Mouse (Mus musculus) limb, embryonic 10.5 days (tissue): ENCODE data around the gene A130010J15Rik. TPM values are rescaled to one million over a fixed set of nuclear protein-coding genes. Genes with fewer than 3 reads are reported as not detected.

ENCODE experiments used
- DNase-seq: peaks from one replicate; pipeline ENCODE4 v3.0.0-alpha.2; 2017; ENCODE audit warnings: low spot score
- H3K27ac ChIP-seq: fragments of 300-500 bp; sonication (generic); 2 replicates; pipeline ENCODE4 v1.5.1; 2016; ENCODE audit warnings: mild to moderate bottlenecking
- H3K27me3 ChIP-seq: fragments of 300-500 bp; sonication (generic); 2 replicates; pipeline ENCODE4 v1.6.1; 2016; ENCODE audit warnings: low read depth, mild to moderate bottlenecking; ENCODE audit not compliant: poor library complexity, severe bottlenecking
- H3K36me3 ChIP-seq: fragments of 300-500 bp; sonication (generic); 2 replicates; pipeline ENCODE4 v1.6.1; 2016; ENCODE audit warnings: mild to moderate bottlenecking, moderate library complexity
- H3K4me1 ChIP-seq: fragments of 300-500 bp; sonication (generic); 2 replicates; pipeline ENCODE4 v1.6.1; 2016
- H3K4me3 ChIP-seq: fragments of 300-500 bp; sonication (generic); 2 replicates; pipeline ENCODE4 v1.5.1; 2016; ENCODE audit warnings: mild to moderate bottlenecking, moderate library complexity
- H3K9me3 ChIP-seq: fragments of 300-500 bp; sonication (generic); replicated peaks from 2 replicates; pipeline ENCODE4 v1.6.1; 2016; ENCODE audit warnings: mild to moderate bottlenecking
- WGBS: fragments of 180-500 bp; shearing (Covaris S2); methylation state at CpG from one replicate; pipeline ENCODE4 v1.1.7; 2016; 5-methylcytosine and 5-hydroxymethylcytosine counted together
- polyA plus RNA-seq: library from polyadenylated mRNA; unstranded; fragments of >200 nt; fragmentation: Nextera tagmentation; extraction: Ambion mirVana; gene quantifications from 2 replicates; pipeline ENCODE4 v1.2.1, GENCODE M21; 2016

Gene A130010J15Rik
- 16.7 and 18.4 TPM in 2 replicates for polyA plus RNA-seq

DNA sequence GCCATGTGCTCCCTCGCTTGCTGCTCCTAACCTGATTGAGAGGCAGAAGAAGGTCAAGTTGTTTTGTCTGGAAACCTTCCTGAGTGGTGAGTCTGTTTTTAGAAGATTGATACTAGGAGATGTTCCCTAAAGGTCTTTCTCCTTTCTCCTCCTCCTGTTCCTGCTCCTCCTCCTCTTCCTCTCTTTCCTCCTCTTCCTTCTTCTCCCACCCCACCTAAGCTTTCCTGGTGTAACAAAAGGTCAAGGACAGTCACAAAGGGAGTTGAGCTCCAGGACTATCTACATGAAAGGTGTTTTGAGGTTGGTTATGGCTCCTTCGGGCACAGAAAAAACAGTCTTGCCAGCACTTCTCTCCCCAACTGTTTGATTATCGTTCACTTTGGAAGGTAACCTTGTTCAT is at the start of gene A130010J15Rik:
Gene A130010J15Rik, plus strand, starts transcription at position 301 of the 400 bp plus-strand sequence.
- no peak within 1 kb of the TSS for H3K4me3 ChIP-seq
- H3K27ac ChIP-seq: no peak within 1 kb of the TSS
- no peaks in the 10 kb centered on the region for H3K36me3 ChIP-seq
- H3K4me1 ChIP-seq: peaks cover 7% of the 10 kb centered on the region
- WGBS: 89% methylated on average over 3 of the region's 3 CpGs
- H3K9me3 ChIP-seq: no peaks in the 10 kb centered on the region
- H3K27me3 ChIP-seq: no peaks in the 10 kb centered on the region
- DNase-seq: no peak

DNA sequence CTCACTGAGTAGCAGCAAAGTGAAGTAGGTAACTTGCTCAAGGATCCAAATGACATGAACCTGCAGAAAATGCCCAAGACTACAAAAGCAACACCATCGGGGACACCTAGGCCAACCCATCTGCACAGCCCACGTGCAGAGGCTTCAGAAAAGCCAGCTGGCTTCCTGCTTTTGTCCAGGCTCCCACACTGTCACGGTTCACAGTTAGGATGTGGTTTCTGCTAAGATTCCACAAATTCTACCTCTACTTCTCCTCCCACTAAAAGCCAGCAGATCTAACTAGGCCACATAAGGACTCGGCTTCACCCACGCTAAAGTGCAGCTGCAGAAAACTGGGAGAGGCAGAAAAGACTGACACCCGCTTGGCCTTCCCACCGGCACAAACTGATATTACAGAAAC is 45.1 kb upstream of the A130010J15Rik start:
- DNase-seq: no peak
- no peak overlapping the region for H3K4me3 ChIP-seq
- H3K27ac ChIP-seq: no peak overlapping the region
- H3K36me3 ChIP-seq: peaks cover 98% of the 10 kb centered on the region
- WGBS: 96% methylated on average over 7 of the region's 7 CpGs
- no peaks in the 10 kb centered on the region for H3K27me3 ChIP-seq
- H3K9me3 ChIP-seq: no peaks in the 10 kb centered on the region
- no peaks in the 10 kb centered on the region for H3K4me1 ChIP-seq

DNA sequence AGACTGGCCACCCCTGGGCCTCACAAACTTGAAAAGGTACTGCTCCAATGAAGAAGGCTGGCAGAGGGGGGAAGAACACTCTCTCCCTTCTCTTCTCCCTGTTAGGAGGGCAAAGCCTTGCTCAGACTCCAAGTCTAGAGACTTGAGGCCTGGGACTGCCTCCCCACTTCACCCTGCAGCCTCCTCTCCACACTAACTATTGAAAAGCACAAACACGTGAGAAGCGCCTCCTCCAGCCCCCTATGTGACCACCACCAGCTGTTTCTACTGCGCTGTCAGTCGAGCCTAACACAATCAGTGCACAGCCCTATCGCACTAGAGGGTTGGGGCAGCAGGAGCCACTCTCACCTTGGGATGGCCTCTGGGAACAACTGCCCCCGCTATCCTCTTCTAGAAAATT is 44.6 kb upstream of the A130010J15Rik start:
- no peak overlapping the region for H3K27ac ChIP-seq
- peaks cover 98% of the 10 kb centered on the region for H3K36me3 ChIP-seq
- no peak for DNase-seq
- H3K4me3 ChIP-seq: no peak overlapping the region
- no peaks in the 10 kb centered on the region for H3K9me3 ChIP-seq
- WGBS: 95% methylated on average over 6 of the region's 6 CpGs
- H3K27me3 ChIP-seq: no peaks in the 10 kb centered on the region
- H3K4me1 ChIP-seq: no peaks in the 10 kb centered on the region

DNA sequence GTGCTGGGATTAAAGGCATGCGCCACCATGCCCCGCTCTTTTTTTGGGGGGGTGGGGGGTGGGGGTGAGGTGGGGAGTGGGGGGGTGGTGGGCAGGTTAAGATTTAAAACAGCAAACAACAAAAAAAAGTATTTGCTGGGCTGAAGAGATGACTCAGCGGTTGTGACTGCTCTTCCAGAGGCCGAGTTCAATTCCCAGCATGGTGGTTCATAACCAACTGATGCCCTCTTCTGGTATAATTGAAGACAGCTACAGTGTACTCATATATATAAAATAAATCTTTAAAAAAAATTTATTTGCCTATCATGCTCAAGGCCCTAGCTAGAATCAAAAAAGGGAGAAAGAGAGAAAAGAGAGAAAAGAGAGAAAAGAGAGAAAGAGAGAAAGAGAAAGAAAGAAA is 42.0 kb upstream of the A130010J15Rik start:
- no peak overlapping the region for H3K27ac ChIP-seq
- H3K27me3 ChIP-seq: no peaks in the 10 kb centered on the region
- no peak overlapping the region for H3K4me3 ChIP-seq
- no peaks in the 10 kb centered on the region for H3K9me3 ChIP-seq
- no peak for DNase-seq
- 83% methylated on average over 4 of the region's 4 CpGs for WGBS
- H3K36me3 ChIP-seq: peaks cover 75% of the 10 kb centered on the region
- peaks cover 11% of the 10 kb centered on the region for H3K4me1 ChIP-seq

DNA sequence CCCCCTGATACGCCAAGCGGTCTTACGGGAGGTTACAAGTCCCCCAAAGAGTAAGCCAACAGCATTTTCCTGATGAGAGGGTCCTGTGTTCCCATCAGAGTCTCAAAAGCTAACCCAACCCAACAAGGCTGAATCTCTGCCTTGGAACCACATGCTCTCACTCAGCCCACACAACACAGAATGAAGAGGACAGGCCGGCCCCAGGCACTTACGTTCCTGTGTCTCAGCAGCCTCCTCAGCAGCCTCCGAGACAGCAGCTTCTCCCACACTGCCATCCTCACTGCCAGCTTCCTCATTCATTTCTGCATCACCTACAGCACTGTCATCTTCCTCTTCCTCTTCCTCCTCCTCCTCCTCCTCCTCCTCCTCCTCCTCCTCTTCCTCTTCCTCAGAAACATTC is 39.8 kb upstream of the A130010J15Rik start:
- Histone ChIP-seq H3K4me1 (peaks cover 11% of the 10 kb centered on the region), H3K36me3 (peaks cover 53% of the 10 kb centered on the region), H3K27me3 (no peaks in the 10 kb centered on the region), H3K27ac (no peak overlapping the region), H3K9me3 (no peaks in the 10 kb centered on the region), H3K4me3 (no peak overlapping the region)
- WGBS: 97% methylated on average over 6 of the region's 6 CpGs
- DNase-seq: no peak

DNA sequence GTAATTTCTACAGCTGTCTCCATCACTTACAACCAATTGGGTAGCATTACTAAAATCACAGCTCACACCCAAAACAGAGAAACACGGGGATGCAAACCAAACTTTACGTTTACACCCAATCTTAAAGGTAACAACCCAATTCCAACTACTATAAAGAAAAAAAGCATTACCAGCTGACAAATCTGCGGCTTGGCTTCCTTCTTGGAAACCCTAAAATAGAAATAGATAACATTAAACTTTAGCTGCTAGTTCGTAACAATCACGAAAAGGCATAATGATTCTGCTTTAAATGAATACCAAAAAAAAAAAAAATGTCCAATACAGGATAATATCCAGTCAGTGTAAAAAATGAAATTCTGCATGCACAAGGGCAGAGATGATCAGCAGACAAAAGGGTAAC is 38.5 kb upstream of the A130010J15Rik start:
- 29% methylated on average over 5 of the region's 5 CpGs for WGBS
- peaks cover 11% of the 10 kb centered on the region for H3K4me1 ChIP-seq
- H3K36me3 ChIP-seq: peaks cover 40% of the 10 kb centered on the region
- no peaks in the 10 kb centered on the region for H3K27me3 ChIP-seq
- H3K9me3 ChIP-seq: no peaks in the 10 kb centered on the region
- peak overlapping the region; percentile 82 for H3K4me3 ChIP-seq
- DNase-seq: no peak
- H3K27ac ChIP-seq: peak overlapping the region; percentile 86

DNA sequence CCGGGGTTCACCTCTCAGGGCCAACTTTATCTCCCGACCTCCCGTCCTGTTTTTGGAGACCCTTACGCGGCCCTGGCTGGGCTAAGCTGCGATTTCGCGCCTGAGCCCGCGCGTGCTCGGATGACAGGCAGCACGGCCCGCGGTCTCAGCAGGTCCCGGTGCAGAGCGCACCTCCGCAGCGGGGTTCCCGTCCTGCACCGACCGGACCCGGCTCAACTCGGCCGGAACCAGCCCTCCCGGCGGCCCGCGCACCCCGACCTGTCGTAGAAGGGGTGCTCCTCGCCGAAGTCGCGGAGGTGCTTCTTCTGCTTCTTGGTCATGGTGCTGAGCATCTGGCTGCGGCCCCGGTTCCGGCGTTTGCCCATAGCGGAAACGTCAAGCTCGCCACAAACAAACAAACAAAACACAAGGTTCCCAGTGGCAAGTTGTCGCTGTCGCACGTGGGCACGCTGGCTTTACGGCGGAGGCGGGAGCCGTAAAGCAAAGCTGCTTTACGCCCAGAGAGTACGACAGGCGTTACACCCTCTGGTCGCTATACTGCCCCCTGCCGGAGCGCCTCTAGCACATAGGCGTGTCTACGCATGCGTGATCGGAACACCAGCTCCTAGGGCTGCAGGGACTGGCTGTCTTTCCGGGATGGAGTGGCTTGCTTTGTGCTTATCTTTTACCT is 37.9 kb upstream of the A130010J15Rik start, which contains the start of gene Diexf:
Gene Diexf, minus strand, starts transcription at position 487 of the 670 bp plus-strand sequence.
- WGBS: under 1% methylated on average over 61 of the region's 61 CpGs
- H3K36me3 ChIP-seq: peaks cover 34% of the 10 kb centered on the region
- H3K27me3 ChIP-seq: no peaks in the 10 kb centered on the region
- H3K9me3 ChIP-seq: no peaks in the 10 kb centered on the region
- DNase-seq: peak; percentile 100
- peak within 1 kb of the TSS; percentile 86 for H3K27ac ChIP-seq
- H3K4me1 ChIP-seq: peaks cover 11% of the 10 kb centered on the region
- H3K4me3 ChIP-seq: peak within 1 kb of the TSS; percentile 82

DNA sequence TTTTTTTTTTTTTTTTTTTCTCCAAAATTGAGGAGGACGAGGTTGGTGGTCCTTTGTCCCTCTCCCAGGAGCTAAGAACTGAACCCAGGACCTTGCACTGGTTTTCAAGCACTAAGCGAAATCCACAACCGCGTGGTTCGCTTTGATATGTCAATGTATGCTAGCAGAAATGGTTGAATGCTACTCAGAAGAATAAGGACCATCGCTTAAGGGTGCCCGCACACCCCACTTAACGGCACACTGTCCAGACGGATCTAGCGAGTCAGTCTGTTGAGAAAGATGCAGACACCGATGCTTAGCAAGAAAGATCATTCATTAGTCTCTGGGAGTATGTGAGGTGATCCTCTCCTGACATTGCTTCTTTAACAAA is 37.4 kb upstream of the A130010J15Rik start:
- H3K9me3 ChIP-seq: no peaks in the 10 kb centered on the region
- H3K36me3 ChIP-seq: peaks cover 29% of the 10 kb centered on the region
- H3K4me3 ChIP-seq: peak overlapping the region; percentile 82
- WGBS: 26% methylated on average over 11 of the region's 11 CpGs
- no peaks in the 10 kb centered on the region for H3K27me3 ChIP-seq
- H3K4me1 ChIP-seq: peaks cover 11% of the 10 kb centered on the region
- DNase-seq: no peak
- peak overlapping the region; percentile 86 for H3K27ac ChIP-seq

DNA sequence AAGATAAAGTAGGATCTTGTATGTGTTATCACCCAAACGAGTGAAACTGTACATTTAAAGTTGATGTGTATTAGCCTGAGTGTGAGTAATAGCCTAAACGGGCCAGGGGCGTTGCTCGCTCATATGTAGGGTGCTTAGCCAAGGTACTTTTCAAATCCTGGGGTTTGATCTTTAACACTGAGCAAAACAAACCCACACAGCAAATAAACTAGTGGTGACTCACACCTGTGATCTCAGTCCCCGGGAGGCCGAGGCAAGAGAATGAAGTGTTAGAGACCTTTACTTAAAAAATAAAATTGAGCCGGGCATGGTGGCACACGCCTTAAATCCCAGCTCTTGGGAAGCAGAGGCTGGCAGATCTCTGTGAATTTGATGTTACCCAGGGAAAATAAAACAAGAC is 37.0 kb upstream of the A130010J15Rik start:
- Histone ChIP-seq H3K27me3 (no peaks in the 10 kb centered on the region), H3K27ac (peak overlapping the region; percentile 86), H3K9me3 (no peaks in the 10 kb centered on the region), H3K4me3 (peak overlapping the region; percentile 82), H3K4me1 (peaks cover 11% of the 10 kb centered on the region), H3K36me3 (peaks cover 25% of the 10 kb centered on the region)
- no peak for DNase-seq
- WGBS: 67% methylated on average over 8 of the region's 8 CpGs

DNA sequence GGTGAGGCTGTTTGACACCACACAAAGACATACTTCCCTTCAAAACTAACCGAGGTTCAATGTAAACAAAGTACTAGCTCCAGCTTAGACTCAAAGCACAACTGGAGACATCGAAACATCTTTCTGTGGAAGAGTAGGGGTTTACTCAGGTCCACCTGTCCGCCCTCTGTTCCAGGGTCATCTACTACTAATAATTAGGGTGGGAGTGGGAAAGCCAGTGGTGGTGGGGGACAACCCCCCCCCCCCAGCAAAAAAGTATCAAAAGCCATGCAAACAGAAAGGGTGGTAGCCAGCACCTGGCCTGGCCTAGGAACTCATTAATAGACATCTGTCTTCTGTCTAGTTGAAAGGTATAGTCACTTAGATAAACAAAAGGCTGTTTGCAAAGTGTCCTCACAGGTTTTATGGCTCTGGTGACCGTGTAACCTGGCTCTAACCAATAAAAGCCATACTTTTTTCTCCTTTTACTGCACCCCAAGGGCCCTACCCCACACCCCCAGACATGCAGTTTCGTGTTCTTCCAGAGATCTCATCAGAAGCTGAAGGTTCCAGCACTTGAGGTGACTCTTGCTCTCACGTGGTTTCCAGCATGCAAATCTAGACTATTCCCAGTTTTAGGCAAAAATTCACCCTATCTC is 36.4 kb upstream of the A130010J15Rik start:
- Histone ChIP-seq H3K4me1 (peaks cover 11% of the 10 kb centered on the region), H3K27ac (no peak overlapping the region), H3K4me3 (no peak overlapping the region), H3K27me3 (no peaks in the 10 kb centered on the region), H3K9me3 (no peaks in the 10 kb centered on the region), H3K36me3 (peaks cover 19% of the 10 kb centered on the region)
- 38% methylated on average over 6 of the region's 6 CpGs for WGBS
- DNase-seq: no peak

DNA sequence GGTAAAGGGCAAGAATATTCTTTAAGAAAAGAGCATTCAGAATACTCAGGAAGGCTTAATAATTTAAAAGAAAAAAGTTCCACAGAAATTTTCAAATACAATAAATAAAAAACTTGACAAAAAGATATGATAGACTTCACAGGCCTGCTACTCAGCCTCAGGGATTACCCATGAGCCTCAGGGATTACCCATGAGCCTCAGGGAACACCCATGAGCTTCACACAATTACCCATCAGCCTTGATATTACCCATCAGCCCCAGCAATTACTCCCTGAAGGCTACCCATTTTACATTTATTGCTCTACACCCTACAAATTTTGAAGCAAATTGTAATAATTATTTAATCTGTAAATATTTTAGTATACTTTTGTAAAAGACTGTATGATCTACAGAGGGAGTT is 35.5 kb upstream of the A130010J15Rik start:
- Histone ChIP-seq H3K36me3 (peaks cover 10% of the 10 kb centered on the region), H3K9me3 (no peaks in the 10 kb centered on the region), H3K4me1 (peaks cover 11% of the 10 kb centered on the region), H3K27ac (no peak overlapping the region), H3K27me3 (no peaks in the 10 kb centered on the region), H3K4me3 (no peak overlapping the region)
- DNase-seq: no peak

DNA sequence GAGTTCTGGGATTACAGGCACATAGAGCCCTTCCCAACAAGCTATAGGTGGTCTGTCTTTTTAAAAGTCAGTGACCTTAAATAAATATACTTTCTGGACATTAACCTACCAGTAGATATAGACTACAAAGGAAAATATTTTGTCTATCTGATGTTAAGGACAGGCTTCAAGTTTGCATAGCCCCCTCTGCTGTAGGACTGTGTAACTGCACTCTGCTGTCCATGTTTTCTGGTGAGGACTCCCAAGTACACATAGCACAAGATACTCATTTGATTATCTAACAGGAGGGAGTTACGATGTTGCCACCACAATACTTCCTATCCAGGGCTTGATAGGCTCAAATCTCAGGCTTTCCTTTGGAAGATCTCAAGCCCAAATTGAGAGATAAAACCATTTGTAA is 34.1 kb upstream of the A130010J15Rik start:
- no peak overlapping the region for H3K27ac ChIP-seq
- no peaks in the 10 kb centered on the region for H3K27me3 ChIP-seq
- peaks cover 18% of the 10 kb centered on the region for H3K4me1 ChIP-seq
- no peak for DNase-seq
- no peaks in the 10 kb centered on the region for H3K9me3 ChIP-seq
- H3K4me3 ChIP-seq: no peak overlapping the region
- 95% methylated on average over 1 of the region's 1 CpGs for WGBS
- no peaks in the 10 kb centered on the region for H3K36me3 ChIP-seq

DNA sequence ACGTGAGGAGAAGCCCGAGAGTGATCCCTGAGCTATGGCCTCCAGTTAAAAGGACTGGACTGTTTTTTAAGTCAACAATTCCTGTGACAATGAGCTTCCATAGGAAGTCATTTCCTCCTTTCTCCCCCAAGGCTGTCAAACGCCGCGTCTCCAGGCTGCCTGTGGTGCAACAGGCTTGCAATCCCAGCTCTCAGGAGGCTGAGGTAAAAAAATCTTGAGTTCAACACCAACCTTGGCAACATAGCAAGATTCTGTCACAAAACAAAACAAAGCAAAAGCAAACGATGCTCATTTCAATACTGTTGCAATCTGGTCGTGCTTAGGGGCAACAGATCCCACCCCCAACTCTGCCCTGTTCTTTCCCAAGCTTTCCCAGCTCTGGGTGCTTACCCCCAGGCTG is 29.8 kb upstream of the A130010J15Rik start:
- no peak for DNase-seq
- Histone ChIP-seq H3K4me1 (peaks cover 17% of the 10 kb centered on the region; the same call in 1 of the 2 replicates), H3K27ac (no peak overlapping the region), H3K4me3 (no peak overlapping the region), H3K27me3 (no peaks in the 10 kb centered on the region), H3K9me3 (no peaks in the 10 kb centered on the region), H3K36me3 (no peaks in the 10 kb centered on the region)
- WGBS: 60% methylated on average over 7 of the region's 7 CpGs
